Mouse (Mus musculus): ENCODE data around the gene Sept3. TPM values are rescaled to one million over a fixed set of nuclear protein-coding genes. Genes with fewer than 3 reads are reported as not detected.

Gene Sept3
- polyA plus RNA-seq, 1 experiment: 1.6 TPM

DNA sequence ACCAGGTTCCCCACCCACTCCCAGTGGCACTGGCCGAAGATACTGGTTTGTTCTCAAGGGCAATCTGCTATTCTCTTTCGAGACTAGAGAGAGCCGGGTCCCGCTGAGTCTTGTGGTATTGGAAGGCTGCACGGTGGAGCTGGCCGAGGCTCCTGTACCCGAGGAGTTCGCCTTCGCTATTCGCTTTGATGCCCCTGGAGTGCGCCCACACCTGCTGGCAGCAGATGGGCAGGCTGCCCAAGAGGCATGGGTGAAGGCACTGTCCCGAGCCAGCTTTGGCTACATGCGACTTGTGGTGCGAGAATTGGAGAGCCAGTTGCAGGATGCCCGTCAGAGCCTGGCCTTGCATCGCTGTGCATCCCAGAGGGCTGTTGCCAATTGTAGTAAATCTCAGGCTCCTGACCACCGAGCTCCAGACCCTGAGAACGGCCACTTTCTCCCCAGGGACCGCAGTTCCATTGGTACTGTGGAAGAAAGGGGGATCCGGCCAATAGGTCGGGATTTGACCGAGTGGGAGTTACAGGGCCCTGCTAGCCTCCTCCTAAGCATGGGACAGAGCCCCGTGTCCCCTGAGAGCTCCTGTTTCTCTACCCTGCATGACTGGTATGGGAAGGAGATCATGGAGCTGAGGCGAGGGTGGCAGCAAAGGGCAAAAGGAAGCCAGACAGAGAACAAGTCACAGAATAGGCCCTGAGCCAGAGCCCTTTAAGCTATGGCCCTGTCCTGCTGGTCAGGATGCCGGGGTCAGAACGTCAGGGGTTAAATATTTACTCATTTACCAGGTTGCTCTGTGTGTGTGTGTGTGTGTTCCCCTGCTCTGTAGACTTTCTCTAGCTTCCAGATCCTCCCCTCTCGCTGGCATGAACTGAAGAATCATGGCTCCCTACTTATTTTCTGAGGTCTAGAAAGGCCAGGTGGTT lies 68.9 kb downstream of the Sept3 start:
- no peak overlapping the region for H3K27ac ChIP-seq (ENCODE audit: insufficient read depth, low read length)
- no peak overlapping the region for H3K4me3 ChIP-seq (ENCODE audit: insufficient read depth, low read length)
- TF ChIP-seq POLR2A (IDR thresholded peaks at IDR 0.05; ENCODE audit: low read depth, low read length): no peak
- no peak for TF ChIP-seq CTCF (IDR thresholded peaks at IDR 0.05; ENCODE audit: borderline replicate concordance, insufficient read depth, low read length)
- H3K4me1 ChIP-seq (ENCODE audit: control insufficient read depth, insufficient read depth, low read length): 0 out of 2 replicates have a peak, but pooled peaks cover 2% of the 10 kb centered on the region

Other genes starting within 250 kb of the Sept3 start
- 49.4 and 50.2 TPM in 2 replicates for gene Desi1, start 241.0 kb upstream of the Sept3 start, polyA plus RNA-seq (2011; ENCODE audit: insufficient read length, low read depth, missing spikeins)
- 176 and 193 TPM in 2 replicates for gene Snu13, start 227.3 kb upstream of the Sept3 start, polyA plus RNA-seq (2011; ENCODE audit: insufficient read length, low read depth, missing spikeins)
- not detected in 2 replicates for gene 4930407I10Rik, start 215.7 kb upstream of the Sept3 start, polyA plus RNA-seq (2011; ENCODE audit: insufficient read length, low read depth, missing spikeins)
- not detected in 2 replicates for gene Mei1, start 204.9 kb upstream of the Sept3 start, polyA plus RNA-seq (2011; ENCODE audit: insufficient read length, low read depth, missing spikeins)
- 15.0 and 18.6 TPM in 2 replicates for gene Ccdc134, start 147.0 kb upstream of the Sept3 start, polyA plus RNA-seq (2011; ENCODE audit: insufficient read length, low read depth, missing spikeins)
- gene Srebf2, start 127.7 kb upstream of the Sept3 start, polyA plus RNA-seq (2011; ENCODE audit: insufficient read length, low read depth, missing spikeins): 86.4 and 87.3 TPM in 2 replicates
- gene Shisa8, start 62.1 kb upstream of the Sept3 start, polyA plus RNA-seq (2011; ENCODE audit: insufficient read length, low read depth, missing spikeins): not detected in 2 replicates
- not detected in 2 replicates for gene Tnfrsf13c, start 50.5 kb upstream of the Sept3 start, polyA plus RNA-seq (2011; ENCODE audit: insufficient read length, low read depth, missing spikeins)
- 13.1 and 16.1 TPM in 2 replicates for gene Cenpm, start 30.1 kb upstream of the Sept3 start, polyA plus RNA-seq (2011; ENCODE audit: insufficient read length, low read depth, missing spikeins)
- not detected in 2 replicates for gene 1500009C09Rik, start 22.5 kb upstream of the Sept3 start, polyA plus RNA-seq (2011; ENCODE audit: insufficient read length, low read depth, missing spikeins)
- not detected in 2 replicates for gene Wbp2nl, start 24.1 kb downstream of the Sept3 start, polyA plus RNA-seq (2011; ENCODE audit: insufficient read length, low read depth, missing spikeins)
- 42.6 and 42.8 TPM in 2 replicates for gene Naga, start 64.0 kb downstream of the Sept3 start, polyA plus RNA-seq (2011; ENCODE audit: insufficient read length, low read depth, missing spikeins)
- gene Pheta2, start 64.0 kb downstream of the Sept3 start, polyA plus RNA-seq (2011; ENCODE audit: insufficient read length, low read depth, missing spikeins): 3.1 and 8.1 TPM in 2 replicates
- 99.2 and 103 TPM in 2 replicates for gene Smdt1, start 64.1 kb downstream of the Sept3 start, polyA plus RNA-seq (2011; ENCODE audit: insufficient read length, low read depth, missing spikeins)
- gene Ndufa6, start 79.4 kb downstream of the Sept3 start, polyA plus RNA-seq (2011; ENCODE audit: insufficient read length, low read depth, missing spikeins): 154 and 171 TPM in 2 replicates
- 4.4 and 4.9 TPM in 2 replicates for gene Cyp2d22, start 105.4 kb downstream of the Sept3 start, polyA plus RNA-seq (2011; ENCODE audit: insufficient read length, low read depth, missing spikeins)
- gene Cyp2d11, start 119.1 kb downstream of the Sept3 start, polyA plus RNA-seq (2011; ENCODE audit: insufficient read length, low read depth, missing spikeins): not detected in 2 replicates
- not detected in 2 replicates for gene Cyp2d10, start 132.3 kb downstream of the Sept3 start, polyA plus RNA-seq (2011; ENCODE audit: insufficient read length, low read depth, missing spikeins)
- gene Cyp2d9, start 158.5 kb downstream of the Sept3 start, polyA plus RNA-seq (2011; ENCODE audit: insufficient read length, low read depth, missing spikeins): not detected in 2 replicates